Mouse (Mus musculus): ENCODE results near the gene Dock3.

DNA sequence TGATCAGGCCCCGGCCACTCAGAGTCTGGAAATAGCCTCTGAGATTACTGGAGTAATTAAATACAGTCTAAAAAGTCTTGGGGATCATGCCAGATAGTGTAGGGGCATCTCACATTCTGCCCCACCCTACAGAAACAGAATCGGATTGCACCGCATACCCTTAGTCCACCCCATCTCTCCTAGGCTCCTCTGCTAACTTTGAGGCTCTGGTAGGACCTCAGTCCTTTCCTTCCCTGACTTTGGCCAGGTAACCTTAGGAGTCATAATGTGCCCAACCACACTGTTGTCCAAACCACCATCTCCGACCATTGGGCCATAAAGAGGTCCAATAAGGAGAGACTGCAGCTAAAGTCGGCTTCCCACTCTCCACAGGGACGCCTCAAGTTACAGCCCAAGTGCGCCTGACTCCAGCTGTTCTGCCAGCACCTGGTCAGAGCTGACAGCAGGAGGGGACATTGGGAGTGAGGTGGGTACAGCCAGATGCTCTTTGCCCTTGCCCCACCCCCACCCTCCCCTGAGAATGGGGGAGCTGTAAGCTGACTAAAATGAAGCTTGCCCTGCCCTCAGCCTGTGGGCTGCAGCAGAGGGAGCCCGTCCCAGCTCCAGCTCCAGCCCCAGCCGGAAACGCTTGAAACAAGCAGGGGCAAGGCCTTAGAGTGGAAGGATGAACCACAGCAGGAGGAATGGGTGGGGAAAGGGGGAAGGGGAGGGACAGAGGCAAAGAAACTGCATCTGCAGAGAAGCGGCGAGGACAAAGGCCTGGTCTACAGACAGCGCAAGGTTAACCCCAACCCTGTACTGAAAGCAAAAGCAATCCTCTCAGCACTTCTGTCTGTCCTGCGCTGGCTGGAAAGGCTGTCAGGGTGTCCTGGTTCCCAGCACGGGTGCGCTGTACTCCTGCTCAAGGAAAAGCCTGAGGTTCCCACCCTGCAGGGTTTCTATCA is 47.9 kb upstream of the Dock3 start:
- TF ChIP-seq GATA1 (IDR thresholded peaks at IDR 0.05; ENCODE audit: borderline replicate concordance, low read length) (no peak), FLI1 (IDR thresholded peaks at IDR 0.05; ENCODE audit: low read length) (no peak)

All from megakaryocyte, embryonic 14.5 days (primary cell).